24 mouse cellular contexts compared by ENCODE assay signal in genomic region chr8:86808990-86809960, GRCm38 (mm10).
DNase-seq lines count a peak whose midpoint lies in the region; ATAC-seq lines count a peak whose summit lies in the region.
"Had no signal": no experiment of that assay in that cellular context is flagged by ENCODE, and none has a peak within 500 bp of the region (broad histone marks: within the 10 kb centered on the region; RNA-seq: fewer than 3 reads in every experiment).

No protein-coding gene starts in this region.

- 0 out of 2 replicates have a peak, but pooled peaks cover 6% of the 10 kb centered on the region for H3K4me1 ChIP-seq in limb, embryonic 12.5 days (replicated peaks)
- no peaks in the 10 kb centered on the region; the same call in 1 of the 2 replicates for H3K4me1 ChIP-seq in limb, embryonic 10.5 days
- no peaks in the 10 kb centered on the region for H3K4me1 ChIP-seq in limb, embryonic 15.5 days
- H3K4me1 ChIP-seq: forebrain, embryonic 13.5 days; kidney, embryonic 15.5 days; liver, embryonic 12.5 days; midbrain, embryonic 13.5 days; neural tube, embryonic 15.5 days had no signal

- no peak overlapping the region for H3K4me3 ChIP-seq in limb, embryonic 12.5 days (replicated peaks)
- H3K4me3 ChIP-seq in limb, embryonic 10.5 days, result no peak overlapping the region
- no peak overlapping the region for H3K4me3 ChIP-seq in limb, embryonic 15.5 days
- H3K4me3 ChIP-seq: forebrain, embryonic 13.5 days; heart, embryonic 15.5 days; kidney, embryonic 15.5 days; layer of hippocampus, adult 2 months; left cerebral cortex, adult 2 months; liver, embryonic 12.5 days; midbrain, embryonic 13.5 days; neural tube, embryonic 15.5 days had no signal

- H3K27me3 ChIP-seq in limb, embryonic 12.5 days, result no peaks in the 10 kb centered on the region
- H3K27me3 ChIP-seq in limb, embryonic 10.5 days (ENCODE audit: low read depth, poor library complexity, severe bottlenecking), result no peaks in the 10 kb centered on the region
- no peaks in the 10 kb centered on the region for H3K27me3 ChIP-seq in limb, embryonic 15.5 days
- H3K27me3 ChIP-seq: forebrain, embryonic 13.5 days; heart, embryonic 15.5 days; kidney, embryonic 15.5 days; midbrain, embryonic 13.5 days; neural tube, embryonic 15.5 days; Patski had no signal

- H3K27ac ChIP-seq in limb, embryonic 12.5 days, result 0 out of 2 replicates have a peak overlapping the region, but pooled peaks have one; percentile 35
- no peak overlapping the region for H3K27ac ChIP-seq in limb, embryonic 10.5 days
- no peak overlapping the region for H3K27ac ChIP-seq in limb, embryonic 15.5 days
- H3K27ac ChIP-seq: forebrain, embryonic 13.5 days; heart, embryonic 15.5 days; kidney, embryonic 15.5 days; layer of hippocampus, adult 2 months; left cerebral cortex, adult 2 months; liver, embryonic 12.5 days; midbrain, embryonic 13.5 days; neural tube, embryonic 15.5 days had no signal

- no peaks in the 10 kb centered on the region for H3K36me3 ChIP-seq in limb, embryonic 12.5 days
- no peaks in the 10 kb centered on the region for H3K36me3 ChIP-seq in limb, embryonic 10.5 days
- H3K36me3 ChIP-seq in limb, embryonic 15.5 days, result no peaks in the 10 kb centered on the region
- H3K36me3 ChIP-seq: G1E; heart, embryonic 15.5 days; kidney, embryonic 15.5 days; liver, embryonic 12.5 days; midbrain, embryonic 13.5 days; neural tube, embryonic 15.5 days had no signal

- H3K9me3 ChIP-seq in limb, embryonic 12.5 days, result no peaks in the 10 kb centered on the region
- H3K9me3 ChIP-seq in limb, embryonic 10.5 days (replicated peaks), result no peaks in the 10 kb centered on the region
- no peaks in the 10 kb centered on the region for H3K9me3 ChIP-seq in limb, embryonic 15.5 days
- H3K9me3 ChIP-seq: forebrain, embryonic 13.5 days; G1E; heart, embryonic 15.5 days; kidney, embryonic 15.5 days; liver, embryonic 12.5 days; midbrain, embryonic 13.5 days; neural tube, embryonic 15.5 days had no signal

- WGBS in limb, embryonic 12.5 days, result 76% methylated on average over 15 of the region's 15 CpGs
- 86% methylated on average over 15 of the region's 15 CpGs for whole genome bisulfite sequencing in limb, embryonic 10.5 days
- WGBS in limb, embryonic 15.5 days, result 64% methylated on average over 15 of the region's 15 CpGs

- H3K4me2 ChIP-seq in limb, embryonic 12.5 days, result no peak overlapping the region
- no peak overlapping the region for H3K4me2 ChIP-seq in limb, embryonic 15.5 days
- H3K4me2 ChIP-seq: forebrain, embryonic 13.5 days; heart, embryonic 15.5 days; kidney, embryonic 15.5 days; liver, embryonic 12.5 days; midbrain, embryonic 13.5 days; neural tube, embryonic 15.5 days had no signal

- no peak for ATAC-seq in limb, embryonic 12.5 days (ENCODE audit: insufficient number of reproducible peaks, insufficient read depth, low FRiP score, low TSS enrichment, low read depth)
- peak; percentile 48 for ATAC-seq in common myeloid progenitor, adult 5-6 weeks (replicated peaks; ENCODE audit: low read depth, poor library complexity, severe bottlenecking)
- ATAC-seq in limb, embryonic 15.5 days (ENCODE audit: insufficient number of reproducible peaks, low FRiP score, low TSS enrichment, low read depth), result 0 out of 2 replicates have a peak, but pooled peaks have one; percentile 24
- no peak for ATAC-seq in activated CD4-positive, CD25-positive, alpha-beta regulatory T cell, adult 4 months
- ATAC-seq: forebrain, embryonic 13.5 days; hindbrain, embryonic 16.5 days; liver, embryonic 12.5 days; midbrain, embryonic 13.5 days; Patski had no signal

- DNase-seq in adrenal gland, postnatal 10 days, result peak; percentile 25
- no peak for DNase-seq in adrenal gland, postnatal 14 days
- DNase-seq in limb, embryonic 10.5 days (ENCODE audit: low spot score), result no peak
- no peak for DNase-seq in lung, postnatal 4 days
- DNase-seq: gastrocnemius, postnatal 14 days; heart, adult 18-20 months; kidney, adult 18-20 months; kidney, postnatal 25 days; right cerebral cortex, postnatal 4 days had no signal

- H3K9ac ChIP-seq in limb, embryonic 12.5 days (replicated peaks), result no peak overlapping the region
- H3K9ac ChIP-seq in limb, embryonic 15.5 days, result no peak overlapping the region
- H3K9ac ChIP-seq: forebrain, embryonic 13.5 days; heart, embryonic 15.5 days; kidney, embryonic 15.5 days; liver, embryonic 12.5 days; midbrain, embryonic 13.5 days; neural tube, embryonic 15.5 days had no signal

Comparison
In these comparisons a context has a peak if more than half of its experiments do, and no peak if none do; other contexts are left out.
1. ATAC-seq: peak in common myeloid progenitor, adult 5-6 weeks (single experiment) and limb, embryonic 15.5 days (single experiment); none in limb, embryonic 12.5 days (single experiment) and activated CD4-positive, CD25-positive, alpha-beta regulatory T cell, adult 4 months (single experiment).